10 mouse cellular contexts compared by ENCODE assay signal in the genomic region with DNA sequence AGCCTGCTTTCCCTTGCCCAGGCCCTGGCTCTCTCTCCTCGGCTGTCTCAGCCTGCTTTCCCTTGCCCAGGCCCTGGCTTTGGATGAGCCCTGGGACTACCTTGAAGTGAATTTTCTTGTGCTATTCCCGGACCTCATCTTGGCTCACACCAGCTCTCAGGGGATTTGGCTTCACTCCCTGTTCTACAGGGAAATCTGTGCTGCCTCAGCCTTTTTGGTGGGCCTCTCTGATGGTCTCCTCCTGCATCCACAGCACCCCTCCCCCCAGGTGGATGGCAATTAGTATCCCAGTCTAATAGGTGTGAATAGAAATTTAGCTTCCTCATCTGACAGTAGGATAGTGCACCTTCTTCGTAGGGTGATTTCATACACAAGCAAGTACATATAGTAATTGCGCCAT. TPM values are rescaled to one million over a fixed set of nuclear protein-coding genes. Genes with fewer than 3 reads are reported as not detected.
DNase-seq lines count a peak whose midpoint lies in the region; ATAC-seq lines count a peak whose summit lies in the region.
"Had no signal": no experiment of that assay in that cellular context is flagged by ENCODE, and none has a peak within 500 bp of the region (broad histone marks: within the 10 kb centered on the region; RNA-seq: fewer than 3 reads in every experiment).

No protein-coding gene starts in this region.

- H3K4me3 ChIP-seq in lung, embryonic 15.5 days = no peak overlapping the region
- no peak overlapping the region for H3K4me3 ChIP-seq in hindbrain, embryonic 14.5 days (replicated peaks; ENCODE audit: low read length)
- H3K4me3 ChIP-seq: embryonic facial prominence, embryonic 13.5 days; liver, embryonic 12.5 days had no signal

- WGBS in lung, embryonic 15.5 days = 50% methylated on average over 4 of the region's 4 CpGs
- 63% methylated on average over 4 of the region's 4 CpGs for WGBS in hindbrain, embryonic 14.5 days

- no peak for ATAC-seq in lung, embryonic 15.5 days (ENCODE audit: borderline replicate concordance, extremely low read depth, low FRiP score, low TSS enrichment)
- no peak for ATAC-seq in hindbrain, embryonic 14.5 days (ENCODE audit: low FRiP score)
- ATAC-seq: liver, embryonic 12.5 days had no signal

- H3K9me3 ChIP-seq in lung, embryonic 15.5 days = no peaks in the 10 kb centered on the region
- H3K9me3 ChIP-seq in hindbrain, embryonic 14.5 days (ENCODE audit: control insufficient read depth, low read length) = no peaks in the 10 kb centered on the region
- H3K9me3 ChIP-seq: embryonic facial prominence, embryonic 13.5 days; liver, embryonic 12.5 days had no signal

- no peaks in the 10 kb centered on the region for H3K27me3 ChIP-seq in lung, embryonic 15.5 days
- H3K27me3 ChIP-seq in hindbrain, embryonic 14.5 days (ENCODE audit: control insufficient read depth, insufficient read depth, low read length) = no peaks in the 10 kb centered on the region
- H3K27me3 ChIP-seq: embryonic facial prominence, embryonic 13.5 days; liver, embryonic 12.5 days had no signal

- H3K9ac ChIP-seq in lung, embryonic 15.5 days = no peak overlapping the region
- peak overlapping the region; percentile 31; the same call in 1 of the 2 replicates for H3K9ac ChIP-seq in hindbrain, embryonic 14.5 days
- H3K9ac ChIP-seq: embryonic facial prominence, embryonic 13.5 days; liver, embryonic 12.5 days had no signal

- no peaks in the 10 kb centered on the region for H3K36me3 ChIP-seq in lung, embryonic 15.5 days
- H3K36me3 ChIP-seq in hindbrain, embryonic 14.5 days (replicated peaks; ENCODE audit: control insufficient read depth, insufficient read depth) = peaks cover 16% of the 10 kb centered on the region; the same call in 1 of the 2 replicates
- H3K36me3 ChIP-seq: embryonic facial prominence, embryonic 13.5 days; liver, embryonic 12.5 days had no signal

- H3K27ac ChIP-seq in lung, embryonic 15.5 days = peak overlapping the region; percentile 66
- peak overlapping the region; percentile 52 for H3K27ac ChIP-seq in hindbrain, embryonic 14.5 days
- H3K27ac ChIP-seq: embryonic facial prominence, embryonic 13.5 days; liver, embryonic 12.5 days had no signal

- DNase-seq in cerebellum, postnatal 14 days = peak; percentile 23 to 26
- DNase-seq in cerebellum, postnatal 36 days = no peak
- DNase-seq in lung, adult 18-20 months = no peak
- DNase-seq in hindbrain, embryonic 14.5 days (ENCODE audit: low spot score) = no peak
- peak; percentile 32 for DNase-seq in skeletal muscle tissue, adult 2 months (ENCODE audit: low read depth, low spot score)
- no peak for DNase-seq in spleen, postnatal 36 days (ENCODE audit: low spot score in 2 of 2)
- no peak for DNase-seq in thymus, postnatal 4 days

- H3K4me1 ChIP-seq in lung, embryonic 15.5 days = peaks cover 32% of the 10 kb centered on the region
- H3K4me1 ChIP-seq in hindbrain, embryonic 14.5 days (replicated peaks; ENCODE audit: control insufficient read depth, insufficient read depth, low read length) = peaks cover 50% of the 10 kb centered on the region

- peak overlapping the region; percentile 18; the same call in 1 of the 2 replicates for H3K4me2 ChIP-seq in lung, embryonic 15.5 days
- H3K4me2 ChIP-seq in hindbrain, embryonic 14.5 days (replicated peaks) = no peak overlapping the region
- H3K4me2 ChIP-seq: liver, embryonic 12.5 days had no signal

RNA-seq across cellular contexts. Expression of a gene that starts 46.4 kb away (rescaled TPM):
- polyA plus RNA-seq in lung, embryonic 15.5 days (2015; fragmentation: Nextera tagmentation; extraction: Ambion mirVana) = 19.4 and 21.7 TPM in 2 replicates
- polyA plus RNA-seq in hindbrain, embryonic 14.5 days (2014; fragmentation: Nextera tagmentation; extraction: Ambion mirVana) = 124 and 139 TPM in 2 replicates

RNA-seq across cellular contexts. Expression of a gene that starts 56.7 kb away (rescaled TPM):
- 4.8 and 5.3 TPM in 2 replicates for polyA plus RNA-seq in lung, embryonic 15.5 days (2015; fragmentation: Nextera tagmentation; extraction: Ambion mirVana)
- polyA plus RNA-seq in hindbrain, embryonic 14.5 days (2014; fragmentation: Nextera tagmentation; extraction: Ambion mirVana) = 202 and 220 TPM in 2 replicates

Comparison
In these comparisons a context has a peak if more than half of its experiments do, and no peak if none do; other contexts are left out.
1. DNase-seq: peak in cerebellum, postnatal 14 days (2 of 2) and skeletal muscle tissue, adult 2 months (single experiment); none in cerebellum, postnatal 36 days (0 of 2), lung, adult 18-20 months (0 of 2), hindbrain, embryonic 14.5 days (single experiment), spleen, postnatal 36 days (0 of 2) and thymus, postnatal 4 days (single experiment).
2. RNA of a gene that starts 56.7 kb away (polyA plus RNA-seq): 202 to 220 TPM in hindbrain, embryonic 14.5 days; 4.8 to 5.3 TPM in lung, embryonic 15.5 days; every median in the first group is over 10 times any median in the second.